Mouse (Mus musculus) heart, adult 2 months (tissue): ENCODE measurements around the gene Gm20909. TPM values are rescaled to one million over a fixed set of nuclear protein-coding genes. Genes with fewer than 3 reads are reported as not detected.
"Not testable (repeated sequence)": the region's sequence is repeated elsewhere in the genome, so short reads cannot be mapped to it uniquely, and the experiment has no call there.

Experiments used
- DNase-seq, 2 experiments: peaks; one replicate each; pipeline ENCODE4 v3.0.0; 2021
- H3K27ac ChIP-seq: fragments of 200-600 bp; 2 replicates; pipeline ENCODE4 v1.8.1; 2022
- H3K27me3 ChIP-seq: fragments of 200-500 bp; 2 replicates; pipeline ENCODE4 v1.6.1; 2012; ENCODE audit warnings: mild to moderate bottlenecking, low read length, inconsistent platforms, mixed read lengths; ENCODE audit not compliant: control insufficient read depth, insufficient read depth
- H3K36me3 ChIP-seq: fragments of 200-500 bp; 2 replicates; pipeline ENCODE4 v1.6.1; 2012; ENCODE audit warnings: low read length, inconsistent platforms; ENCODE audit not compliant: control insufficient read depth, insufficient read depth
- H3K4me1 ChIP-seq: fragments of 200-500 bp; 2 replicates; pipeline ENCODE4 v1.6.1; 2011; ENCODE audit warnings: low read length; ENCODE audit not compliant: control insufficient read depth, insufficient read depth
- H3K4me3 ChIP-seq: fragments of 200-600 bp; 2 replicates; pipeline ENCODE4 v1.8.1; 2022
- H3K79me2 ChIP-seq: fragments of 200-500 bp; replicated peaks from 2 replicates; pipeline ENCODE4 v1.6.1; 2012; ENCODE audit warnings: mild to moderate bottlenecking, inconsistent platforms, low read length, moderate library complexity, mixed read lengths; ENCODE audit not compliant: control insufficient read depth, insufficient read depth
- H3K9ac ChIP-seq: fragments of 200-500 bp; 2 replicates; pipeline ENCODE4 v1.6.1; 2012; ENCODE audit warnings: low read depth, mild to moderate bottlenecking, control low read depth, inconsistent platforms, low read length, mixed read lengths
- WGBS: fragments of 180-500 bp; shearing (Covaris S2); methylation state at CpG from one replicate; pipeline ENCODE4 v1.1.7; 2018; 5-methylcytosine and 5-hydroxymethylcytosine counted together
- intact Hi-C: fragments of 180-260 bp; cut with DNase I; formaldehyde crosslinking; loops from one replicate; pipeline ENCODE4 v1.15.1; 2025
- long read RNA-seq: library from polyadenylated mRNA; stranded (forward); transcript quantifications from one replicate; pipeline ENCODE4 v2.0.0, GENCODE M21; 2021
- polyA plus RNA-seq: library from polyadenylated mRNA; depleted of rRNA; stranded (reverse); fragments of >200 nt; gene quantifications from 2 replicates; pipeline ENCODE4 v1.2.3, GENCODE M21; 2012; rRNA removed
- total RNA-seq, 2 experiments: library from RNA; stranded (reverse); gene quantifications; 2 replicates each; pipeline ENCODE4 v1.2.3; 2021

The Gm20909 gene
- total RNA-seq (not detected), polyA plus RNA-seq (not detected in 2 replicates)
- long read RNA-seq, result 0 reads

- no CpG with 5 or more reads among the region's 4 CpGs for WGBS
- H3K36me3 ChIP-seq, H3K27ac ChIP-seq, H3K9ac ChIP-seq, intact Hi-C loops, DNase-seq, H3K27me3 ChIP-seq, H3K79me2 ChIP-seq, H3K4me1 ChIP-seq, H3K4me3 ChIP-seq: not testable (repeated sequence)
Observed at GRCm38 (mm10) chrY:21164270-21164669, at the start of gene Gm20909. Gene Gm20909 (plus strand): TSS chrY:21164570.

Other genes starting within 250 kb of the Gm20909 start
- gene Gm29866, start 170.9 kb upstream of the Gm20909 start, total RNA-seq, result not detected
- gene Gm29866, start 170.9 kb upstream of the Gm20909 start, polyA plus RNA-seq, result not detected in 2 replicates
- gene Gm20865, start 77.0 kb downstream of the Gm20909 start, total RNA-seq, result not detected
- gene Gm20865, start 77.0 kb downstream of the Gm20909 start, polyA plus RNA-seq, result not detected in 2 replicates